Mouse (Mus musculus) central nervous system, embryonic 14 days (tissue): ENCODE measurements around the gene Nrn1. TPM values are rescaled to one million over a fixed set of nuclear protein-coding genes. Genes with fewer than 3 reads are reported as not detected.

ENCODE experiments used
- polyA plus RNA-seq: library from polyadenylated mRNA; depleted of rRNA; stranded (reverse); fragments of >200 nt; gene quantifications from 2 replicates; pipeline ENCODE4 v1.2.3, GENCODE M21; 2012; rRNA removed

Gene Nrn1
- polyA plus RNA-seq, result 69.1 and 83.8 TPM in 2 replicates

DNA sequence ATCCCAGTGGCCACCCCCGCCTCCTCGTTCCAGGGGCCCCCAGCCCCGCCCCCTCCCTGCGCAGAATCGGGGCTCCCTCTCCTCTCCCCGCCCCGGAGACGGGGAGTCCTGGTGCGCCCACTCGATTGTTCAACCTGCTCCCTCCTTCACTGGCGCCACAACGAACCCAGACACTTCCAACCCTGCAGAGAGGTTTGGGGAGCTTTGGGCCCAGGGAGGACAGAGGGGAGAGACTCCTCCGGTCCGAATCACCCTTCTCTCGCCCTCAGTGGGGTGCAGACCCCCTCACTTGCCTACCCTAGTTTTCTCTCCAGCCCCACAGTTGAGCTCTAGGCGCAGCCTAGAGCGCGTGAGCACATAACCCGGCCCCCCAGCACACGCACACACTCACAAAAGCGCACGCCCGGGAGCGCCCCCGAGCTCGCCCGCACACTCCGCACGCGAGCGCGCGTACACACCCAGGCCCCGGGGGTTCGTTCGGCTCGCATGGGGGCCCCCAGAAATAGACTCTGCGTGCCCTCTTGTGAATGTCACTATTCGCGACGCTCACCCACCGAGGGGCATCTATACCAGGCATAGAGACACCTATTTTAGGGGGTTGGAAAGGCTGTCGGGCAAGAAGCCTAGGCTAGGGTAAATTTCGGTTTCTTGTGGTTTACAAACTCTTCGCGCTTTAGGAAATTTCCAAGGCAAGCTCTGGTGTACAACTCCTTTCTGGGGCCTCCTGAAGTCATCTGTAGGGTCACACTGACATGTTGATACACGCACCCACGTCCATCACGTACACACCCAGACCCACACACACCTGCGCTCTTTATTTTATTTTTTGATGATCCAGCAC is at the start of gene Nrn1:
TSS of gene Nrn1 (minus strand) at position 401 of the 841 bp plus-strand sequence.

